Mouse (Mus musculus) E14TG2a.4 (cell line): ENCODE results near the gene Map3k15.
A peak's percentile ranks its signal among the peaks of the same experiment; 100 is the strongest.

Experiments used
- H3K27me3 ChIP-seq: 2 replicates; pipeline ENCODE4 v1.6.1; 2014; ENCODE audit warnings: low read length, control low read depth; ENCODE audit not compliant: insufficient read depth
- H3K36me3 ChIP-seq: 2 replicates; pipeline ENCODE4 v1.6.1; 2014; ENCODE audit warnings: low read length, control low read depth; ENCODE audit not compliant: insufficient read depth
- H3K4me1 ChIP-seq: replicated peaks from 2 replicates; pipeline ENCODE4 v1.6.1; 2014; ENCODE audit warnings: low read depth, low read length, control low read depth
- H3K4me3 ChIP-seq: replicated peaks from 2 replicates; pipeline ENCODE4 v1.5.1; 2014; ENCODE audit warnings: mild to moderate bottlenecking, low read length
- H3K9me3 ChIP-seq: 2 replicates; pipeline ENCODE4 v1.6.1; 2014; ENCODE audit warnings: low read length, control low read depth
- CTCF ChIP-seq: conservative IDR thresholded peaks from 2 replicates; pipeline ENCODE4 v1.5.1; 2014; ENCODE audit warnings: low read length
- NANOG ChIP-seq: IDR thresholded peaks from 2 replicates; pipeline ENCODE4 v1.6.1; 2014; ENCODE audit warnings: borderline replicate concordance, low read length, mixed read lengths
- POU5F1 ChIP-seq: IDR thresholded peaks from 2 replicates; pipeline ENCODE4 v1.6.1; 2014; ENCODE audit warnings: low read length, borderline replicate concordance

Gene Map3k15

GRCm38 (mm10) chrX:159988002-159988960 is at the start of gene Map3k15:
Map3k15 (plus strand) TSS chrX:159988433.
- no peak for TF ChIP-seq POU5F1
- no peak for TF ChIP-seq CTCF
- no peak for TF ChIP-seq NANOG
- H3K9me3 ChIP-seq = no peaks in the 10 kb centered on the region
- H3K4me3 ChIP-seq = peak within 1 kb of the TSS; percentile 69
- peaks cover 3% of the 10 kb centered on the region; the same call in 1 of the 2 replicates for H3K4me1 ChIP-seq
- H3K27me3 ChIP-seq = peaks cover 19% of the 10 kb centered on the region
- H3K36me3 ChIP-seq = no peaks in the 10 kb centered on the region

GRCm38 (mm10) chrX:159942569-159942968 is 45.7 kb upstream of the Map3k15 start:
- TF ChIP-seq POU5F1 (no peak), NANOG (no peak), CTCF (no peak)
- H3K9me3 ChIP-seq = no peaks in the 10 kb centered on the region
- no peak overlapping the region for H3K4me3 ChIP-seq
- H3K27me3 ChIP-seq = no peaks in the 10 kb centered on the region
- H3K4me1 ChIP-seq = no peaks in the 10 kb centered on the region
- H3K36me3 ChIP-seq = no peaks in the 10 kb centered on the region

DNA sequence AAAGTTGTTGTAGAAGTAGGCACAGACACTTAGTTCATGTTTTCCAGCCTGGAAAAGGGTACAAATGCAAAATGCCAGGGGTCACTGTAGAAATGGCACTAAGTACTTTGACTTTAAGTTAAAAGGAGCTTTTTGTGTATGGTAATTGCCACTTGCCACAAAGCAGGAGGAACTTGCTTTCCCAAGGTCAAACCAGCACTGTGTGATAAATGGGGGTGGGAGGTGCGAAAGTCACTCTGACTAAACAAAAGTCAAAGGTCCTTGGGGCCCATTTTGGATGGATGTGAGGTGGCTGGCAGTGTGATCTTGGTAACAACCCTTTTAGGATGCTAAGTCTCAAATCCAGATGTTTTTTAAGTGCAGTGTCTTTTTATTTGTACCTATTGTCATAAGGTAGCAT is 44.6 kb upstream of the Map3k15 start:
- no peaks in the 10 kb centered on the region for H3K9me3 ChIP-seq
- TF ChIP-seq NANOG (peak; percentile 38; the same call in 1 of the 2 replicates), POU5F1 (no peak)
- no peaks in the 10 kb centered on the region for H3K4me1 ChIP-seq
- no peaks in the 10 kb centered on the region for H3K27me3 ChIP-seq
- no peak overlapping the region for H3K4me3 ChIP-seq
- H3K36me3 ChIP-seq = no peaks in the 10 kb centered on the region

- Histone ChIP-seq H3K4me3 (no peak overlapping the region), H3K4me1 (no peaks in the 10 kb centered on the region), H3K9me3 (no peaks in the 10 kb centered on the region), H3K27me3 (no peaks in the 10 kb centered on the region), H3K36me3 (no peaks in the 10 kb centered on the region)
- TF ChIP-seq NANOG (no peak), POU5F1 (no peak), CTCF (no peak)
Measured at GRCm38 (mm10) chrX:159953546-159954429, 34.4 kb upstream of the Map3k15 start.

GRCm38 (mm10) chrX:159954430-159954779 is 33.8 kb upstream of the Map3k15 start:
- H3K4me1 ChIP-seq = no peaks in the 10 kb centered on the region
- H3K27me3 ChIP-seq = no peaks in the 10 kb centered on the region
- no peaks in the 10 kb centered on the region for H3K9me3 ChIP-seq
- H3K36me3 ChIP-seq = no peaks in the 10 kb centered on the region
- no peak overlapping the region for H3K4me3 ChIP-seq
- TF ChIP-seq POU5F1 = no peak

DNA sequence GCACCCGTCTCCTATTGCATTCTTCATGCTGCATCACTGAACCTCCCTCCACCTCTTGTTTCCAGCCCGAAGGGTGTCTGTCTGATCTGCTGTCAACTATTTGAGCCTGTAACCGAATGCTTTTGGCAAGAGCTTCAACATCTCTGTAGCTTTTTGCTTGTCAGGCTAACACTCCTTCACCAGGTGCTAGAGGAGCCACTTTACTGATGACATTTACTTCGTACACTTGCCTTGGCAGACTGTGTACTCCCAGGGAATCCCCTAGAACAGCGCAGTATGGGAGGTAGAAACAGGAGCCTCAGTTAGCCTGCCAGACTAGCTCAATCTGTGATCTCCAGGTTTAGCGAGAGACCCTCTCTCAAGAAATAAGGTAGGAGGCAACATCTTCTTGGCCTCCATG is 32.8 kb upstream of the Map3k15 start:
- Histone ChIP-seq H3K27me3 (no peaks in the 10 kb centered on the region), H3K4me1 (no peaks in the 10 kb centered on the region), H3K4me3 (no peak overlapping the region), H3K9me3 (no peaks in the 10 kb centered on the region), H3K36me3 (no peaks in the 10 kb centered on the region)
- no peak for TF ChIP-seq POU5F1
- TF ChIP-seq NANOG = no peak
- no peak for TF ChIP-seq CTCF

DNA sequence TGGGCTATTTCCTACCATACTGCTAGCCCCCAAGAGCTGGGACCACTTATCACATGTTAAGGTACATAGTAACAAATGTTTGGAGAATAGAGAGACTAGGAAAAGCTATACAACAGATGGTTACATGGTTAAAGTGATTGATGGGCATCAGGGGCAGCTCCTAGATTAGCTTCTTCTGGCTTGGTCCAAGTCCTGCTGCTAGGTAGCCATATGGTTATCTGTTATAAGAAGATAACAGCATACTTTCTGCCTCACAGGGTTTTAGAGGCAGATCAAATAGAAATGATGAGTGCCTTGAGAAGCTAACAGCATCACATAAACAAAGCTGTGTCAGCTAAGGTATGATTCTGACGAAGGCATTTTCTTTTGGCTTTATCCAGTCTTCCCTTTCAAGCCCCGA is 26.8 kb upstream of the Map3k15 start:
- no peak overlapping the region for H3K4me3 ChIP-seq
- no peaks in the 10 kb centered on the region for H3K9me3 ChIP-seq
- TF ChIP-seq NANOG (no peak), CTCF (no peak), POU5F1 (no peak)
- no peaks in the 10 kb centered on the region for H3K4me1 ChIP-seq
- H3K27me3 ChIP-seq = no peaks in the 10 kb centered on the region
- H3K36me3 ChIP-seq = no peaks in the 10 kb centered on the region

DNA sequence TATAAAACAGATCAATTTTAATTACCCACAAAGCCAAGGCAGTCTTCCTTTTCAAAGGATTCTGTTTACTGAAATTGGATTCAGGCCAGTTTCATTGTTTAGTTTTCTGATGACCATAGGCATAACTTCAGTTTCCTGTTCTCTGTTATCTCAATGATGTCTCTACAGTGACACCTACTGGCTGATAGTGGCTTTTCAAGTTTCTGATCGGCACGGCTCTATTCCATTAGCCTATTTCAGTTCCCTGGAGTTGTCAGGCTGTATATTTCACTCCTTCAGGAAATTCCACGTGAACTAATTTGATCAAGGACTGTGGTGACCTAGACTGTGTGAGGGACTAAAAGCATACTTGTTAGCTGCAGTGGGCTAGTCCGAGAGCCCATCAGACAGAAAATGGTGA is 25.0 kb upstream of the Map3k15 start:
- no peaks in the 10 kb centered on the region for H3K9me3 ChIP-seq
- TF ChIP-seq CTCF (peak; percentile 44), POU5F1 (no peak)
- no peaks in the 10 kb centered on the region for H3K27me3 ChIP-seq
- no peaks in the 10 kb centered on the region for H3K4me1 ChIP-seq
- H3K36me3 ChIP-seq = no peaks in the 10 kb centered on the region
- H3K4me3 ChIP-seq = no peak overlapping the region
